ENCODE assay signal across 27 mouse cellular contexts in genomic region chr9:42077112-42077845, GRCm38 (mm10). TPM values are rescaled to one million over a fixed set of nuclear protein-coding genes. Genes with fewer than 3 reads are reported as not detected.
A peak's percentile ranks its signal among the peaks of the same experiment; 100 is the strongest.
DNase-seq lines count a peak whose midpoint lies in the region; ATAC-seq lines count a peak whose summit lies in the region.
"Had no signal": no experiment of that assay in that cellular context is flagged by ENCODE, and none has a peak within 500 bp of the region (broad histone marks: within the 10 kb centered on the region; RNA-seq: fewer than 3 reads in every experiment).

No protein-coding gene starts in this region.

- no peak overlapping the region for H3K4me3 ChIP-seq in embryonic facial prominence, embryonic 13.5 days
- H3K4me3 ChIP-seq in embryonic facial prominence, embryonic 10.5 days = no peak overlapping the region
- H3K4me3 ChIP-seq in heart, embryonic 10.5 days = no peak overlapping the region
- H3K4me3 ChIP-seq in limb, embryonic 12.5 days (replicated peaks) = no peak overlapping the region
- H3K4me3 ChIP-seq in limb, embryonic 10.5 days = no peak overlapping the region
- H3K4me3 ChIP-seq in embryonic facial prominence, embryonic 14.5 days (ENCODE audit: low read depth, low read length) = no peak overlapping the region
- H3K4me3 ChIP-seq: embryonic facial prominence, embryonic 15.5 days; erythroblast, embryonic 14.5 days; forebrain, embryonic 10.5 days; forebrain, embryonic 12.5 days had no signal

- peak overlapping the region; percentile 39 for H3K27ac ChIP-seq in embryonic facial prominence, embryonic 13.5 days
- H3K27ac ChIP-seq in embryonic facial prominence, embryonic 10.5 days (replicated peaks) = no peak overlapping the region
- H3K27ac ChIP-seq in heart, embryonic 10.5 days = no peak overlapping the region
- H3K27ac ChIP-seq in limb, embryonic 12.5 days = peak overlapping the region; percentile 42; the same call in 1 of the 2 replicates
- no peak overlapping the region for H3K27ac ChIP-seq in limb, embryonic 10.5 days
- H3K27ac ChIP-seq in embryonic facial prominence, embryonic 14.5 days (replicated peaks; ENCODE audit: low read depth, low read length) = no peak overlapping the region
- H3K27ac ChIP-seq: embryonic facial prominence, embryonic 15.5 days; forebrain, embryonic 10.5 days; forebrain, embryonic 12.5 days had no signal

- H3K9me3 ChIP-seq in embryonic facial prominence, embryonic 13.5 days = no peaks in the 10 kb centered on the region
- no peaks in the 10 kb centered on the region for H3K9me3 ChIP-seq in embryonic facial prominence, embryonic 10.5 days
- H3K9me3 ChIP-seq in heart, embryonic 10.5 days = no peaks in the 10 kb centered on the region
- H3K9me3 ChIP-seq in limb, embryonic 12.5 days = no peaks in the 10 kb centered on the region
- no peaks in the 10 kb centered on the region for H3K9me3 ChIP-seq in limb, embryonic 10.5 days (replicated peaks)
- H3K9me3 ChIP-seq in embryonic facial prominence, embryonic 14.5 days (ENCODE audit: control insufficient read depth, low read length) = no peaks in the 10 kb centered on the region
- H3K9me3 ChIP-seq: embryonic facial prominence, embryonic 15.5 days; forebrain, embryonic 12.5 days had no signal

- H3K9ac ChIP-seq in embryonic facial prominence, embryonic 13.5 days = no peak overlapping the region
- H3K9ac ChIP-seq in limb, embryonic 12.5 days (replicated peaks) = no peak overlapping the region
- no peak overlapping the region for H3K9ac ChIP-seq in embryonic facial prominence, embryonic 14.5 days (ENCODE audit: low read depth, low read length)
- H3K9ac ChIP-seq: embryonic facial prominence, embryonic 15.5 days; forebrain, embryonic 12.5 days had no signal

- ATAC-seq in embryonic facial prominence, embryonic 13.5 days (ENCODE audit: insufficient number of reproducible peaks, insufficient read depth, low FRiP score, low TSS enrichment, low read depth) = no peak
- no peak for ATAC-seq in limb, embryonic 12.5 days (ENCODE audit: insufficient number of reproducible peaks, insufficient read depth, low FRiP score, low TSS enrichment, low read depth)
- ATAC-seq in embryonic facial prominence, embryonic 14.5 days (ENCODE audit: low read depth) = no peak
- ATAC-seq: CD4-positive, CD25-positive, alpha-beta regulatory T cell, adult 4 months; forebrain, embryonic 14.5 days; forebrain, embryonic 16.5 days; Patski had no signal

- no peak for DNase-seq in embryonic facial prominence, embryonic 10.5 days (ENCODE audit: low spot score)
- DNase-seq in heart, embryonic 10.5 days (ENCODE audit: low spot score) = peak; percentile 55
- DNase-seq in heart, postnatal 14 days = no peak
- DNase-seq in limb, embryonic 10.5 days (ENCODE audit: low spot score) = no peak
- peak; percentile 51 for DNase-seq in embryonic facial prominence, embryonic 14.5 days (ENCODE audit: low spot score)
- DNase-seq in right cerebral cortex, postnatal 4 days = no peak
- DNase-seq: adrenal gland, adult 8-10 months; adrenal gland, postnatal 14 days; adrenal gland, postnatal 36 days; B cell, adult 2 months; cerebellum, adult 11-12 months; cerebellum, adult 2 months; cerebellum, adult 9-10 months; cerebellum, postnatal 10 days; cerebellum, postnatal 25 days had no signal

- peaks cover 9% of the 10 kb centered on the region for H3K4me1 ChIP-seq in embryonic facial prominence, embryonic 13.5 days
- no peaks in the 10 kb centered on the region for H3K4me1 ChIP-seq in embryonic facial prominence, embryonic 10.5 days
- H3K4me1 ChIP-seq in heart, embryonic 10.5 days = 0 out of 2 replicates have a peak, but pooled peaks cover 9% of the 10 kb centered on the region
- H3K4me1 ChIP-seq in limb, embryonic 12.5 days (replicated peaks) = no peaks in the 10 kb centered on the region; the same call in 1 of the 2 replicates
- H3K4me1 ChIP-seq in limb, embryonic 10.5 days = no peaks in the 10 kb centered on the region
- no peaks in the 10 kb centered on the region for H3K4me1 ChIP-seq in embryonic facial prominence, embryonic 14.5 days (ENCODE audit: control insufficient read depth, insufficient read depth, low read length)
- H3K4me1 ChIP-seq: forebrain, embryonic 12.5 days had no signal

- peaks cover 24% of the 10 kb centered on the region for H3K36me3 ChIP-seq in embryonic facial prominence, embryonic 13.5 days
- H3K36me3 ChIP-seq in embryonic facial prominence, embryonic 10.5 days (replicated peaks) = peaks cover 3% of the 10 kb centered on the region; the same call in 1 of the 2 replicates
- H3K36me3 ChIP-seq in heart, embryonic 10.5 days = peaks cover 10% of the 10 kb centered on the region
- no peaks in the 10 kb centered on the region for H3K36me3 ChIP-seq in limb, embryonic 12.5 days
- no peaks in the 10 kb centered on the region for H3K36me3 ChIP-seq in limb, embryonic 10.5 days
- 0 out of 2 replicates have a peak, but pooled peaks cover 13% of the 10 kb centered on the region for H3K36me3 ChIP-seq in embryonic facial prominence, embryonic 14.5 days (ENCODE audit: control insufficient read depth, insufficient read depth, low read length)
- H3K36me3 ChIP-seq: forebrain, embryonic 10.5 days; G1E had no signal

- intact Hi-C loops in heart, postnatal 14 days (cut with DNase I) = no loop called here

- H3K27me3 ChIP-seq in embryonic facial prominence, embryonic 13.5 days = no peaks in the 10 kb centered on the region
- no peaks in the 10 kb centered on the region for H3K27me3 ChIP-seq in embryonic facial prominence, embryonic 10.5 days (replicated peaks; ENCODE audit: low read depth, poor library complexity, severe bottlenecking)
- H3K27me3 ChIP-seq in heart, embryonic 10.5 days (ENCODE audit: insufficient read depth, poor library complexity, severe bottlenecking) = no peaks in the 10 kb centered on the region
- no peaks in the 10 kb centered on the region for H3K27me3 ChIP-seq in limb, embryonic 12.5 days
- no peaks in the 10 kb centered on the region for H3K27me3 ChIP-seq in limb, embryonic 10.5 days (ENCODE audit: low read depth, poor library complexity, severe bottlenecking)
- H3K27me3 ChIP-seq in embryonic facial prominence, embryonic 14.5 days (replicated peaks; ENCODE audit: control insufficient read depth, insufficient read depth, low read length) = no peaks in the 10 kb centered on the region
- H3K27me3 ChIP-seq: CH12.LX; embryonic facial prominence, embryonic 15.5 days; forebrain, embryonic 12.5 days; Patski had no signal

- H3K4me2 ChIP-seq in embryonic facial prominence, embryonic 13.5 days = no peak overlapping the region
- no peak overlapping the region for H3K4me2 ChIP-seq in limb, embryonic 12.5 days
- no peak overlapping the region for H3K4me2 ChIP-seq in embryonic facial prominence, embryonic 14.5 days (ENCODE audit: low read depth, low read length)
- H3K4me2 ChIP-seq: embryonic facial prominence, embryonic 15.5 days; forebrain, embryonic 12.5 days had no signal

- WGBS in embryonic facial prominence, embryonic 13.5 days = 58% methylated on average over 16 of the region's 16 CpGs
- WGBS in embryonic facial prominence, embryonic 10.5 days = 90% methylated on average over 16 of the region's 16 CpGs
- WGBS in heart, embryonic 10.5 days = 87% methylated on average over 16 of the region's 16 CpGs
- WGBS in limb, embryonic 12.5 days = 74% methylated on average over 16 of the region's 16 CpGs
- 91% methylated on average over 16 of the region's 16 CpGs for whole genome bisulfite sequencing in limb, embryonic 10.5 days
- 63% methylated on average over 16 of the region's 16 CpGs for WGBS in embryonic facial prominence, embryonic 14.5 days

RNA-seq across cellular contexts. Expression of gene Sorl1, which starts 46.8 kb away (rescaled TPM):
- 6.6 and 8.2 TPM in 2 replicates for polyA plus RNA-seq in embryonic facial prominence, embryonic 13.5 days (2015; fragmentation: Nextera tagmentation; extraction: Ambion mirVana)
- 3.9 and 7.0 TPM in 2 replicates for polyA plus RNA-seq in embryonic facial prominence, embryonic 10.5 days (2016; fragmentation: Nextera tagmentation; extraction: Ambion mirVana)
- polyA plus RNA-seq in heart, embryonic 10.5 days (2016; fragmentation: Nextera tagmentation; extraction: Ambion mirVana) = 6.8 and 12.6 TPM in 2 replicates
- total RNA-seq in heart, postnatal 14 days (2021) = 10 to 100 TPM; 10.2 to 11.3 TPM
- polyA plus RNA-seq in limb, embryonic 12.5 days (2016; fragmentation: Nextera tagmentation; extraction: Ambion mirVana) = 4.6 and 5.5 TPM in 2 replicates
- 4.3 and 6.6 TPM in 2 replicates for polyA plus RNA-seq in limb, embryonic 10.5 days (2016; fragmentation: Nextera tagmentation; extraction: Ambion mirVana)
- 6.6 and 9.3 TPM in 2 replicates for polyA plus RNA-seq in embryonic facial prominence, embryonic 14.5 days (2014; fragmentation: Nextera tagmentation; extraction: Ambion mirVana)

Comparison
In these comparisons a context has a peak if more than half of its experiments do, and no peak if none do; other contexts are left out.
1. H3K27ac ChIP-seq: peak in embryonic facial prominence, embryonic 13.5 days (single experiment) and limb, embryonic 12.5 days (single experiment); none in embryonic facial prominence, embryonic 10.5 days (single experiment), heart, embryonic 10.5 days (single experiment), limb, embryonic 10.5 days (single experiment) and embryonic facial prominence, embryonic 14.5 days (single experiment).
2. DNase-seq: peak in heart, embryonic 10.5 days (single experiment) and embryonic facial prominence, embryonic 14.5 days (single experiment); none in embryonic facial prominence, embryonic 10.5 days (single experiment), heart, postnatal 14 days (0 of 2), limb, embryonic 10.5 days (single experiment) and right cerebral cortex, postnatal 4 days (single experiment).